Comparison of ENCODE assay signal across 18 mouse cellular contexts in genomic region chr11:36700951-36701350, GRCm38 (mm10).
"Had no signal": no experiment of that assay in that cellular context is flagged by ENCODE, and none has a peak within 500 bp of the region (broad histone marks: within the 10 kb centered on the region; RNA-seq: fewer than 3 reads in every experiment).

No protein-coding gene starts in this region.

- H3K36me3 ChIP-seq: liver, embryonic 13.5 days; midbrain, embryonic 15.5 days; neural tube, embryonic 12.5 days; neural tube, embryonic 15.5 days had no signal

- H3K9ac ChIP-seq: liver, embryonic 13.5 days; midbrain, embryonic 15.5 days; neural tube, embryonic 12.5 days; neural tube, embryonic 15.5 days had no signal

- DNase-seq: kidney, adult 9 months; kidney, postnatal 14 days; kidney, postnatal 4 days; layer of hippocampus, adult 9-11 months; layer of hippocampus, postnatal 36 days; liver, embryonic 13.5 days; lung, adult 2 months; lung, postnatal 14 days; lung, postnatal 4 days; right cerebral cortex, adult 18-20 months; right cerebral cortex, postnatal 14 days; right cerebral cortex, postnatal 4 days; thymus, postnatal 25 days had no signal

- H3K4me3 ChIP-seq: left cerebral cortex, adult 2 months; liver, embryonic 13.5 days; midbrain, embryonic 15.5 days; neural tube, embryonic 12.5 days; neural tube, embryonic 15.5 days had no signal

- H3K27ac ChIP-seq: left cerebral cortex, adult 2 months; liver, embryonic 13.5 days; midbrain, embryonic 15.5 days; neural tube, embryonic 12.5 days; neural tube, embryonic 15.5 days; stomach, postnatal 0 days had no signal

- ATAC-seq: midbrain, embryonic 15.5 days had no signal

- H3K9me3 ChIP-seq: liver, embryonic 13.5 days; midbrain, embryonic 15.5 days; neural tube, embryonic 12.5 days; neural tube, embryonic 15.5 days had no signal

- H3K27me3 ChIP-seq: liver, embryonic 13.5 days; midbrain, embryonic 15.5 days; neural tube, embryonic 12.5 days; neural tube, embryonic 15.5 days had no signal

- H3K4me1 ChIP-seq: liver, embryonic 13.5 days had no signal

- H3K4me2 ChIP-seq: liver, embryonic 13.5 days; midbrain, embryonic 15.5 days; neural tube, embryonic 12.5 days; neural tube, embryonic 15.5 days had no signal
